Mouse (Mus musculus) MEL (cell line): Measurements from ENCODE around the gene Kctd10. TPM values are rescaled to one million over a fixed set of nuclear protein-coding genes. Genes with fewer than 3 reads are reported as not detected.

Source experiments
- DNase-seq: peaks from one replicate; pipeline ENCODE4 v3.0.0; 2011; ENCODE audit warnings: low read depth, low spot score
- H3K27ac ChIP-seq: 2 replicates; pipeline ENCODE4 v1.5.1; 2012; ENCODE audit warnings: low read depth, mild to moderate bottlenecking, control low read depth, low read length, moderate library complexity; ENCODE audit not compliant: control insufficient read depth
- H3K27me3 ChIP-seq, 2 experiments: fragments of 150-350 bp in 1 of 2; sonication (generic) in 1 of 2; 2 replicates each; pipeline ENCODE4 v1.6.1; 2012; ENCODE audit warnings: low read length in 2 of 2, mild to moderate bottlenecking in 2 of 2, improper control_type of control experiment in 1 of 2, moderate library complexity in 1 of 2; ENCODE audit not compliant: insufficient read depth in 2 of 2, control insufficient read depth in 1 of 2
- H3K36me3 ChIP-seq, 2 experiments: 2 replicates each; pipeline ENCODE4 v1.6.1; 2012 to 2014; ENCODE audit warnings: low read length in 2 of 2, improper control_type of control experiment in 1 of 2, inconsistent platforms in 1 of 2, mild to moderate bottlenecking in 1 of 2; ENCODE audit not compliant: insufficient read depth in 2 of 2, control insufficient read depth in 1 of 2
- H3K4me1 ChIP-seq, 2 experiments: fragments of 150-350 bp in 1 of 2; sonication (generic) in 1 of 2; 2 replicates each; pipeline ENCODE4 v1.6.1; 2012; ENCODE audit warnings: low read length in 2 of 2, improper control_type of control experiment in 1 of 2, mild to moderate bottlenecking in 1 of 2; ENCODE audit not compliant: insufficient read depth in 2 of 2, control insufficient read depth in 1 of 2
- H3K4me3 ChIP-seq, 2 experiments: fragments of 150-350 bp in 1 of 2; sonication (generic) in 1 of 2; 2 replicates each; pipeline ENCODE4 v1.5.1; 2012; ENCODE audit warnings: low read depth in 2 of 2, low read length in 2 of 2, mild to moderate bottlenecking in 2 of 2, moderate library complexity in 2 of 2, control low read depth in 1 of 2, improper control_type of control experiment in 1 of 2; ENCODE audit not compliant: control insufficient read depth in 1 of 2, insufficient read depth in 1 of 2
- H3K79me2 ChIP-seq: 2 replicates; pipeline ENCODE4 v1.6.1; 2012; ENCODE audit warnings: mild to moderate bottlenecking, low read length, moderate library complexity; ENCODE audit not compliant: control insufficient read depth, poor library complexity, insufficient read depth
- H3K9ac ChIP-seq: 2 replicates; pipeline ENCODE4 v1.6.1; 2012; ENCODE audit warnings: low read depth, mild to moderate bottlenecking, control low read depth, low read length, moderate library complexity; ENCODE audit not compliant: control insufficient read depth, poor library complexity, severe bottlenecking
- H3K9me3 ChIP-seq: fragments of 150-350 bp; sonication (generic); replicated peaks from 2 replicates; pipeline ENCODE4 v1.6.1; 2012; ENCODE audit warnings: mild to moderate bottlenecking, low read length, improper control_type of control experiment, moderate library complexity; ENCODE audit not compliant: insufficient read depth
- CHD1 ChIP-seq: IDR thresholded peaks from 2 replicates; pipeline ENCODE4 v1.6.1; 2012; ENCODE audit warnings: low read depth, mild to moderate bottlenecking, inconsistent platforms, low read length, improper control_type of control experiment
- E2F4 ChIP-seq: IDR thresholded peaks from 2 replicates; pipeline ENCODE4 v1.6.1; 2011; ENCODE audit warnings: low read depth, low read length, improper control_type of control experiment, borderline replicate concordance
- ELF1 ChIP-seq: IDR thresholded peaks from 2 replicates; pipeline ENCODE4 v1.6.1; 2014; ENCODE audit warnings: low read depth, mild to moderate bottlenecking, inconsistent platforms, low read length, improper control_type of control experiment, moderate library complexity
- EP300 ChIP-seq, 2 experiments: IDR thresholded peaks; 2 replicates each; pipeline ENCODE4 v1.6.1; 2011; ENCODE audit warnings: improper control_type of control experiment in 2 of 2, low read length in 2 of 2, low read depth in 1 of 2, mild to moderate bottlenecking in 1 of 2
- ETS1 ChIP-seq: IDR thresholded peaks from 2 replicates; pipeline ENCODE4 v1.6.1; 2012; ENCODE audit warnings: low read depth, mild to moderate bottlenecking, inconsistent platforms, low read length, improper control_type of control experiment, moderate library complexity
- GABPA ChIP-seq: IDR thresholded peaks from 2 replicates; pipeline ENCODE4 v1.6.1; 2012; ENCODE audit warnings: low read depth, mild to moderate bottlenecking, inconsistent platforms, low read length, improper control_type of control experiment, moderate library complexity
- GATA1 ChIP-seq: IDR thresholded peaks from 2 replicates; pipeline ENCODE4 v1.6.1; 2011; ENCODE audit warnings: low read depth, low read length, improper control_type of control experiment
- HCFC1 ChIP-seq: IDR thresholded peaks from 2 replicates; pipeline ENCODE4 v1.6.1; 2012; ENCODE audit warnings: low read depth, mild to moderate bottlenecking, inconsistent platforms, low read length, improper control_type of control experiment, moderate library complexity
- JUND ChIP-seq: IDR thresholded peaks from 2 replicates; pipeline ENCODE4 v1.6.1; 2011; ENCODE audit warnings: low read depth, mild to moderate bottlenecking, improper control_type of control experiment, low read length
- MAFK ChIP-seq: IDR thresholded peaks from 2 replicates; pipeline ENCODE4 v1.6.1; 2011; ENCODE audit warnings: low read depth, mild to moderate bottlenecking, low read length, improper control_type of control experiment, borderline replicate concordance
- MEF2A ChIP-seq: IDR thresholded peaks from 2 replicates; pipeline ENCODE4 v1.6.1; 2014; ENCODE audit warnings: low read depth, mild to moderate bottlenecking, inconsistent platforms, low read length, improper control_type of control experiment; ENCODE audit not compliant: poor library complexity, insufficient replicate concordance, severe bottlenecking; ENCODE audit errors: extremely low read depth
- MYB ChIP-seq: IDR thresholded peaks from 2 replicates; pipeline ENCODE4 v1.6.1; 2011; ENCODE audit warnings: mild to moderate bottlenecking, low read depth, low read length, improper control_type of control experiment
- MYC ChIP-seq: IDR thresholded peaks from 2 replicates; pipeline ENCODE4 v1.6.1; 2011; ENCODE audit warnings: low read depth, mild to moderate bottlenecking, low read length, improper control_type of control experiment, moderate library complexity
- NELFE ChIP-seq: IDR thresholded peaks from 2 replicates; pipeline ENCODE4 v1.6.1; 2011; ENCODE audit warnings: low read depth, low read length, improper control_type of control experiment
- RAD21 ChIP-seq: IDR thresholded peaks from 2 replicates; pipeline ENCODE4 v1.6.1; 2011; ENCODE audit warnings: mild to moderate bottlenecking, low read depth, low read length, improper control_type of control experiment
- RCOR1 ChIP-seq: IDR thresholded peaks from 2 replicates; pipeline ENCODE4 v1.6.1; 2012; ENCODE audit warnings: low read depth, mild to moderate bottlenecking, inconsistent platforms, low read length, improper control_type of control experiment
- SIN3A ChIP-seq: IDR thresholded peaks from 2 replicates; pipeline ENCODE4 v1.6.1; 2012; ENCODE audit warnings: low read length, improper control_type of control experiment, inconsistent platforms
- TAL1 ChIP-seq: IDR thresholded peaks from 2 replicates; pipeline ENCODE4 v1.6.1; 2012; ENCODE audit warnings: mild to moderate bottlenecking, inconsistent platforms, low read length, moderate library complexity, mixed read lengths
- TCF12 ChIP-seq: IDR thresholded peaks from 2 replicates; pipeline ENCODE4 v1.6.1; 2014; ENCODE audit warnings: low read depth, mild to moderate bottlenecking, inconsistent platforms, low read length, improper control_type of control experiment, moderate library complexity
- ZC3H11A ChIP-seq: IDR thresholded peaks from 2 replicates; pipeline ENCODE4 v1.6.1; 2012; ENCODE audit warnings: low read depth, mild to moderate bottlenecking, inconsistent platforms, low read length, improper control_type of control experiment
- ZKSCAN1 ChIP-seq: IDR thresholded peaks from 2 replicates; pipeline ENCODE4 v1.6.1; 2012; ENCODE audit warnings: low read depth, mild to moderate bottlenecking, inconsistent platforms, low read length, improper control_type of control experiment, moderate library complexity
- ZMIZ1 ChIP-seq: IDR thresholded peaks from 2 replicates; pipeline ENCODE4 v1.6.1; 2012; ENCODE audit warnings: low read depth, mild to moderate bottlenecking, inconsistent platforms, low read length, improper control_type of control experiment, moderate library complexity
- polyA plus RNA-seq, 2 experiments: library from polyadenylated mRNA; stranded (reverse) in 1 of 2; unstranded in 1 of 2; fragments of >175 nt in 1 of 2; fragments of >200 nt in 1 of 2; gene quantifications; 2 replicates each; pipeline versions ENCODE4 v1.2.1 to v1.2.4; 2012; ENCODE audit warnings: low replicate concordance in 2 of 2, low read depth in 1 of 2; ENCODE audit not compliant: insufficient read length in 2 of 2, insufficient read depth in 1 of 2, missing spikeins in 1 of 2
- total RNA-seq: library from RNA; depleted of rRNA; stranded (reverse); fragments of 300-350 nt; gene quantifications from 2 replicates; pipeline ENCODE4 v1.2.3, GENCODE M21; 2012

Gene Kctd10
- total and polyA plus RNA-seq, 3 experiments: 42.2 to 47.8 TPM; not detected in 1

DNA sequence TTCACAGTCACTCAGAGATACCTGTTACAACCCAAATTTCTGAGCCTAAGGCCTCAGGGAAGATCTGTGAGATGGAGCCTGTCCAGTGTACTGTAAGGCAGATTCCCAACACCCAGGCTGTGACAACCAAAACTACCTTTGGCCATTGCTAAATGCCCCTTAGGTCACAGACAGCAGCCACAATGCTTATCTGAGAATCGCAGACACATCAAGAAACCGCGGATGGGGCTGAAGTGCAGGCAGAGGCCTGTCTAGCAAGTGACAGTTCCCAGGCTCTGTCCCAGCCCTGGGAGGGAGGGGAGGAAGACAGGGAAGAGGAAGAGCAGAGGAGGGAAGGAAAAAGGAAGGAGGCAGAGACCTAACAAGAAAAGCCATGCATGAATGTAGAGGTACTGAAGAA is 9.0 kb downstream of the Kctd10 start:
- H3K4me1 ChIP-seq: peaks cover 16 to 45% of the 10 kb centered on the region in 2 experiments
- no peak overlapping the region for H3K9ac ChIP-seq
- H3K27ac ChIP-seq: peak overlapping the region; percentile 43

DNA sequence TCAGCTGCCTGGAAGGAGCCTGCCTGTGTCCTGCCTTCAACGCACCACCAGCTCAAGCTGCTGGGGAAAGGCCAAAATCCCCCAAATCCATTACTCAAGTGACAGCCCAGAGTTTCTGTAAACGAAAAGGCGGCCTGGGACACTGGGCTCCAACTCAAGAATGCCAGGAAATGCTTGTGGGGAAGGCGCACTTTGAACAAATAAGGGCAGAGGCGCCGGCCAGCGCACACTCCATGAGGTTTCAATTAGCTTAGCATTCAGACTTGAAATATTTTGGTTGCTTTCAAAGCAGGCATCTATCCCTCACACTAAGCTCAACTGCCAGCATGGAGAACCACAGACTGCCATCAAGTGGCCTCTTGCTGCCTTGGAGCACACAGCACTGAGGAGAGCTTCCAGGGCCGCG is 9.9 kb downstream of the Kctd10 start:
- no peak overlapping the region for H3K4me3 ChIP-seq
- H3K27me3 ChIP-seq: no peaks in the 10 kb centered on the region
- DNase-seq: no peak
- peaks cover 8 to 32% of the 10 kb centered on the region in 2 experiments; a peak in 3 of 4 replicates for H3K36me3 ChIP-seq
- no peak overlapping the region; the same call in 1 of the 2 replicates for H3K27ac ChIP-seq
- H3K79me2 ChIP-seq: no peaks in the 10 kb centered on the region
- H3K4me1 ChIP-seq: peaks cover 18 to 46% of the 10 kb centered on the region in 2 experiments
- H3K9me3 ChIP-seq: no peaks in the 10 kb centered on the region
- TF ChIP-seq MAFK (no peak), E2F4 (no peak), ZC3H11A (no peak), NELFE (no peak), GATA1 (no peak), ZKSCAN1 (no peak), RCOR1 (no peak)
- no peak overlapping the region for H3K9ac ChIP-seq

More for the DNA sequence above, 9.0 kb downstream of the Kctd10 start:
- Histone ChIP-seq H3K79me2 (no peaks in the 10 kb centered on the region; the same call in 1 of the 2 replicates), H3K4me3 (no peak overlapping the region)
- no peak; the same call in 1 of the 2 replicates for TF ChIP-seq RCOR1
- peak; percentile 74 for TF ChIP-seq EP300 (IDR thresholded peaks at IDR 0.05; ENCODE audit: low read depth in 1 of 2, low read length in 2 of 2)
- peak; percentile 60 for TF ChIP-seq SIN3A
- no peak for TF ChIP-seq HCFC1
- no peak for TF ChIP-seq RAD21
- no peak for TF ChIP-seq MEF2A
- peak; percentile 74 for TF ChIP-seq GATA1
- peak; percentile 89 for TF ChIP-seq TCF12
- peak; percentile 69; the same call in 1 of the 2 replicates for TF ChIP-seq ETS1
- no peak for TF ChIP-seq GABPA
- no peak for TF ChIP-seq MYB
- no peak for TF ChIP-seq ZKSCAN1
- no peak for TF ChIP-seq MYC
- TF ChIP-seq ZMIZ1: no peak
- no peak for TF ChIP-seq CHD1
- TF ChIP-seq E2F4: no peak
- TF ChIP-seq JUND: no peak
- TF ChIP-seq ELF1: no peak
- peak; percentile 91 for TF ChIP-seq TAL1
- TF ChIP-seq, all 39 proteins: peak for 6
- Histone ChIP-seq H3K27me3 (no peaks in the 10 kb centered on the region), H3K36me3 (peaks cover 4 to 31% of the 10 kb centered on the region in 2 experiments; a peak in 3 of 4 replicates), H3K9me3 (no peaks in the 10 kb centered on the region)
- peak; percentile 83 for DNase-seq
